Mouse (Mus musculus): ENCODE measurements at regions not wholly inside any gene's neighbourhood (a gene's known extent, or its start where the extent isn't known, plus 50 kb on each side); places are given as distances from the start of the nearest gene placed in this dataset.

DNA sequence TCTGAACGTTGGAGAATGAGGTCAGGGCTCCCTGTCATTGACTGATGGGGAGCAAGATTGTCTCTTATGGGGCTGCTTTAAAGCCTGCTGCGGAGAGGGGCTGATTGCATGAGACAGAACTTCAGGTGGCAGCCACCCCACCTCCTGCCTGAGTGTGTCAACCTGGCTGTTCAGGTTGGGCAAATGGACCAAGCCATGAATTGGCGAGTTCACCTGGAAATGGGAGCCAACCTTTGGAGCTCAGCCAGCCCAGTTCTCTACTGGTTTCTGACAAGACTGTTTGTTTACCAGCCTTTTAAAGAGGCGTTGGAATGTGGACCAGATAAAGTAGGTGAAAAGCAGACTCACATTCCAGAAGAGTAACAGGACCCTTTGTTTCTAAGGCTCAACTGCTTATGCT lies 180.3 kb downstream of the Tmx1 start:
- no peak overlapping the region for H3K4me3 ChIP-seq (replicated peaks)
- DNase-seq, result no peak
- WGBS (ENCODE audit: insufficient replicate concordance), result 32% methylated on average over 4 of the region's 4 CpGs
- H3K36me3 ChIP-seq, result no peaks in the 10 kb centered on the region
- no peak overlapping the region for H3K9ac ChIP-seq
- H3K9me3 ChIP-seq (replicated peaks), result no peaks in the 10 kb centered on the region
- no peak overlapping the region for H3K4me2 ChIP-seq
- ATAC-seq (ENCODE audit: low read depth), result no peak
- no peaks in the 10 kb centered on the region for H3K27me3 ChIP-seq
- no peaks in the 10 kb centered on the region for H3K4me1 ChIP-seq (replicated peaks)
- no peak overlapping the region for H3K27ac ChIP-seq

DNA sequence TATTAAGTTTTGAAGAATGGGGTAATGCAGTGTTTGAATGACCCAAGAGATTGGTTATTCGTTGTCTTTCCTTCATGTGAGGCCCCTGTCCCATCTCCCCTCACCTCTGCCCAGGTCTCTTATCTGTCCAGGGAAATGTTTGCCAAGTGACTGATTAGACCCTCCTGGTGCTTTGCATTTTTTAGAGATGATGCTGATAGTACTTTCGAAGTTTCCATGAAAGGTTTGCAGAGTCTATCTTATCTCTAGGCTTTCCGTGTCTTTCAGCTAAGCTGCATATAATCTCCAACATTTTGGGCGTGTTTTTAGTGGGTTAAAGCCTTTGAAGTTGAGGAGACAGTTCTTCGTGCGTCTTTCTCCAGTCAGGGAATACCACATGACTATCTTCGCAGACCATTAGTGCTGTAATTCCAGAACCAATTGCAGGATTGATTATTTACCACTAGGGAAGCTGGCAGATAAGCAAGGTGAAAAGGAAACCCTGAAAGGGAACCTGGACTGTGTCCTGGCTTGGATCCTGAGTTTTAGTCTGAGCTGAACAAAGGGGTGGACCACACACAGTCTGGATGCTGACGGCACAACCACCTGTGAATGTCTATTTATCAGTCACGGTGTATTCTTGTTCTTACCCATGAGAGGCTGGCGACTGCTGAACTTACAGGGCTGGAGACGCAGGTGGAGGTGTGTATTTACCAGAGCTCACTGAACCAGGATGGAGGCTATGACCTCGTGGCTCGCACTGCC lies 180.9 kb downstream of the Tmx1 start:
- ATAC-seq (ENCODE audit: low read depth) (no peak), DNase-seq (no peak)
- H3K9me3 ChIP-seq (replicated peaks), result no peaks in the 10 kb centered on the region
- no peak overlapping the region for H3K9ac ChIP-seq
- H3K27me3 ChIP-seq, result no peaks in the 10 kb centered on the region
- no peaks in the 10 kb centered on the region for H3K36me3 ChIP-seq
- WGBS (ENCODE audit: insufficient replicate concordance), result 27% methylated on average over 13 of the region's 13 CpGs
- no peaks in the 10 kb centered on the region for H3K4me1 ChIP-seq (replicated peaks)
- no peak overlapping the region for H3K4me3 ChIP-seq (replicated peaks)
- H3K4me2 ChIP-seq, result no peak overlapping the region
- no peak overlapping the region for H3K27ac ChIP-seq

DNA sequence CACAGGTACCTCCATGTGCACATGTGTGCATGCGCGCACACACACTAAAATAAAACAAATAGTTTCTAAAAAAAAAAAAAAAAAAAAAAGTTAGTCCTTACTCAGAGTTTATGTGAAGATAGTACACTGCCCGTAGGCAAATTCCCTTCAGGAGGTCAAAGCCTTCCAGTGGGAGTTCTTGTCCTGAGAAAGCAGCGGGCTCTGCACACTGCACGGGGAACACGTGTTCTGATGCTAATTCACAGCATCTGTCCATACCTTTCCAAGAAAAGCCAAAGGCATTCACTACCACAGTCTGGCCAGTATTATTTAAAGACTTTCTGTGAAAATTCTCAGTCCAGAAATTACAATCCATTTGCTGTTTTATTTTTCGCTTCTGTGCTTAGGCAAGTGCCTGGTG lies 183.1 kb downstream of the Tmx1 start:
- 85% methylated on average over 7 of the region's 7 CpGs for WGBS (ENCODE audit: insufficient replicate concordance)
- H3K36me3 ChIP-seq, result no peaks in the 10 kb centered on the region
- H3K4me2 ChIP-seq, result no peak overlapping the region
- no peak overlapping the region for H3K4me3 ChIP-seq (replicated peaks)
- no peaks in the 10 kb centered on the region for H3K9me3 ChIP-seq (replicated peaks)
- no peaks in the 10 kb centered on the region for H3K4me1 ChIP-seq (replicated peaks)
- no peak for DNase-seq
- ATAC-seq (ENCODE audit: low read depth), result no peak
- no peak overlapping the region for H3K27ac ChIP-seq
- H3K9ac ChIP-seq, result no peak overlapping the region
- no peaks in the 10 kb centered on the region for H3K27me3 ChIP-seq

DNA sequence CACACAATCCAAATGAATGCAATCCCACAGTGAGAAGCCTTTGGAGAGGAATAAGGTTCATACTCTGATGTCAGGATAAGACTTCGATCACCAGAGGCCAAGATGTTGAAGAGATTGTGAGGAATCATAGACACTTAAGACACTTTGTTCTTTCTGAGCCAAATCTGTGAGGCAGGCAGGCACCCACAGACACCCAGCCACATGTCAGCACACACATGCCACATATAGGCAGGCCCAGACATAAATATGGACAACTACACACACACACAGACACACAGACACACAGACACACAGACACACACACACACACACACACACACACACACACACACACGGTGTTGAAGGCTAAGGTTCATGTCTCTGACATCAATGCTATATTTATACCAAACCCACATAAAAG lies 185.1 kb upstream of the Frmd6 start:
- DNase-seq, result no peak
- no peaks in the 10 kb centered on the region for H3K36me3 ChIP-seq
- no peaks in the 10 kb centered on the region for H3K4me1 ChIP-seq (replicated peaks)
- no peak for ATAC-seq (ENCODE audit: low read depth)
- H3K9ac ChIP-seq, result no peak overlapping the region
- H3K9me3 ChIP-seq (replicated peaks), result no peaks in the 10 kb centered on the region
- no peaks in the 10 kb centered on the region for H3K27me3 ChIP-seq
- H3K4me3 ChIP-seq (replicated peaks), result no peak overlapping the region
- H3K27ac ChIP-seq, result no peak overlapping the region
- WGBS (ENCODE audit: insufficient replicate concordance), result 68% methylated on average over 2 of the region's 2 CpGs
- no peak overlapping the region for H3K4me2 ChIP-seq

DNA sequence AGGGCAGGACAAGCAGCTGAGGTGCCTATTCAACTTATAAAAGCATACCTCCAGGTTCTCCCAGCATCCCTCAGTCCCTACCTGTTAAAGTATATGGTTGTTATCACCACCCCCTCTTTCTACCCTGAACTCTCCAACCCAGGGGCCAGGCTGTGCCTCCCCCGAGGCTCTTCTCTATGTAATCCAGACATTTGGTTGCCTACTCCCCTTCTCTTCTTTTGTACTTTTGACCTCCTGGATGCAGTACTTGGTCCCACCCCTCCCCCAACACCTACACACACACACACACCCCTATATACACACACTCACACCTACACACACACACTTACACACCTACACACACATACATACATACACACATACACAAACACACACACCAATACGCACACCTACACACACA lies 180.4 kb upstream of the Frmd6 start:
- H3K27me3 ChIP-seq, result no peaks in the 10 kb centered on the region
- no peak for DNase-seq
- H3K36me3 ChIP-seq, result no peaks in the 10 kb centered on the region
- no peak overlapping the region for H3K27ac ChIP-seq
- no peak overlapping the region for H3K4me2 ChIP-seq
- WGBS (ENCODE audit: insufficient replicate concordance), result 59% methylated on average over 2 of the region's 2 CpGs
- H3K9ac ChIP-seq, result no peak overlapping the region
- no peak for ATAC-seq (ENCODE audit: low read depth)
- H3K9me3 ChIP-seq (replicated peaks), result no peaks in the 10 kb centered on the region
- no peak overlapping the region for H3K4me3 ChIP-seq (replicated peaks)
- H3K4me1 ChIP-seq (replicated peaks), result peaks cover 3% of the 10 kb centered on the region; the same call in 1 of the 2 replicates

DNA sequence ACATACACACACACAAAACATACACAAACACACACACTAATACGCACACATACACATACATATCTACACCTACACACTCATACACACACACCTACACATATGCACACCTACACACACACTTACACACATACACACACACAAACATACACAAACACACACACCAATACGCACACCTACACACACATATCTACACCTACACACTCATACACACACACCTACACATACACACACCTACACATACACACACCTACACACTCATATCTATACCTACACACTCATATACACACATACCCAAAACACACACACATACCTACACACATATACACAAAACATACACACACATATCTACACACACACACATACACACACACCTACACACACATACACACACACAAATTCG lies 179.9 kb upstream of the Frmd6 start:
- DNase-seq (no peak), ATAC-seq (ENCODE audit: low read depth) (no peak)
- Histone ChIP-seq H3K27me3 (no peaks in the 10 kb centered on the region), H3K4me2 (no peak overlapping the region), H3K36me3 (no peaks in the 10 kb centered on the region), H3K4me1 (replicated peaks) (peaks cover 3% of the 10 kb centered on the region; the same call in 1 of the 2 replicates), H3K9ac (no peak overlapping the region), H3K27ac (no peak overlapping the region), H3K9me3 (replicated peaks) (no peaks in the 10 kb centered on the region), H3K4me3 (replicated peaks) (no peak overlapping the region)
- WGBS (ENCODE audit: insufficient replicate concordance), result 50% methylated on average over 3 of the region's 3 CpGs

DNA sequence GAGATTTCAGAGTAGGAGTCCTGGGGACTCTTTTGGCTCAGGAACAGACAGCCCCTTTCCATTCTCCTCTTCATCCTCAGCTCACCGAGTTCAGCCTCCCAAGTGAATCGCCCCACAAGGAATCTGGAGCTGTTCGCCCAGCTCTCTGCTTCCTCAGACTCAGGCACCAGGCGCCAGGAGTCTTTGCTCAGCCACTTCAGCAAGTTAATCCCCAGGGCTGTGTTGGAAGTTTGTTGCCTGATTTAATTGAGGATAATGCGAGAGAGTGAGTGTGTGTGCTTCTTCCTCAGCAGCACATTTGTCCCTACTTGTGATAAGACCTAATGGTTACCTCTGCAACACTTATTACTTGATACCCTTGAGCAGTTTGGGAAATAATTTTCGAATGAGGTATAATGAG lies 177.8 kb upstream of the Frmd6 start:
- no peak overlapping the region for H3K4me3 ChIP-seq (replicated peaks)
- no peaks in the 10 kb centered on the region for H3K36me3 ChIP-seq
- ATAC-seq (ENCODE audit: low read depth), result no peak
- WGBS (ENCODE audit: insufficient replicate concordance), result 38% methylated on average over 6 of the region's 6 CpGs
- no peaks in the 10 kb centered on the region for H3K9me3 ChIP-seq (replicated peaks)
- peaks cover 3% of the 10 kb centered on the region; the same call in 1 of the 2 replicates for H3K4me1 ChIP-seq (replicated peaks)
- DNase-seq, result no peak
- H3K4me2 ChIP-seq, result no peak overlapping the region
- H3K27me3 ChIP-seq, result no peaks in the 10 kb centered on the region
- no peak overlapping the region for H3K27ac ChIP-seq
- H3K9ac ChIP-seq, result no peak overlapping the region

DNA sequence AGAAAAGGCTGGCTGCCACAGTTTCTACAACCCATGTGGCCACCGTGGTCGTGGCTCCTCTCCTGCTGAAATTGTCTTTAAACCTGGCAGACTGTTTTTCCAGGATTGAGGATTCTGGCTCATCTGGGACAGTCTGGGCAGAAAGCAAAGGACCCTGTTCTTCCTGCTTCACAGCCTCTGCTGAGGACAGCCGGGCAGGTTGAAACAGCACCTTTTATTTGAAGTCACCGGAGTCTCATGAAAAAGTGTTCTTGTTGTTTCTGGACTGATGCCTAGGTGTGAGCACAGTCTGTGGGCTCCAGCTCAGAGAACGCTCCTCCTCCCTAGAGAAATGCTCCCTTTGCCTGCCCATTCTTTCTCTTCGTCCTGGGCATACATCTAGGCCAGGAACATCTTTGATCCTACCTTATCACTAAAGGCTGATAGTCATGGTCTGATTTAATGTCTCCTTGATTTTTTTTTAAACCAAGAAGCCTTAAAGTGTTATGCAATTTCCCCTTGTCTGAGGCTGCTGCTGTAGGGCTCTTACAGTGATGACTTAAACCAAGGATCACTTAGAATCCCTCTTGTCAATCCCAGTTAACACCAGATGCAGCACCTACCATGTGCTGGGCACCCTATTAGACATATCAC lies 177.0 kb upstream of the Frmd6 start:
- no peak overlapping the region for H3K4me2 ChIP-seq
- H3K36me3 ChIP-seq, result no peaks in the 10 kb centered on the region
- no peak for ATAC-seq (ENCODE audit: low read depth)
- H3K4me1 ChIP-seq (replicated peaks), result peaks cover 3% of the 10 kb centered on the region; the same call in 1 of the 2 replicates
- no peak overlapping the region for H3K27ac ChIP-seq
- no peak for DNase-seq
- H3K4me3 ChIP-seq (replicated peaks), result no peak overlapping the region
- H3K9me3 ChIP-seq (replicated peaks), result no peaks in the 10 kb centered on the region
- 64% methylated on average over 6 of the region's 6 CpGs for WGBS (ENCODE audit: insufficient replicate concordance)
- no peaks in the 10 kb centered on the region for H3K27me3 ChIP-seq
- no peak overlapping the region for H3K9ac ChIP-seq

DNA sequence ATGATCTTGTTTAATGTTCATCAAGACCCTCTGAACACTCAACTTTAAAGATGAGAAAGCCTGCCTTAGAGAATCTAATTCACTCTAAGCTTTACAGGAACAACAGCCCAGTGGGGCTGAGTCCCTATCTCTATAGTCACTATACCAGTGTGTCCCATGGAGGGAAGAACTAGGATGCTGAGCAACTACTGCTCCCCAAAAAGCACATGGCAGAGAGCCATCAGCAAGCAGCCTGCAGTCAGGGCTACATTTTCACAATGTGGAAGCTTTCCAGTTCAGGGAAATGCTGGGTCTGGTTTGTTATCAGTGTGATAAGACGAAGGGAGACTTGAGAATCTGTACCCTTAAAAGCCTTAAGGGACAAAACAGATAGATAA lies 176.5 kb upstream of the Frmd6 start:
- DNase-seq (no peak), ATAC-seq (ENCODE audit: low read depth) (no peak)
- 20% methylated on average over 1 of the region's 1 CpGs for WGBS (ENCODE audit: insufficient replicate concordance)
- Histone ChIP-seq H3K4me3 (replicated peaks) (no peak overlapping the region), H3K27me3 (no peaks in the 10 kb centered on the region), H3K4me1 (replicated peaks) (peaks cover 3% of the 10 kb centered on the region; the same call in 1 of the 2 replicates), H3K27ac (no peak overlapping the region), H3K9ac (no peak overlapping the region), H3K9me3 (replicated peaks) (no peaks in the 10 kb centered on the region), H3K4me2 (no peak overlapping the region), H3K36me3 (no peaks in the 10 kb centered on the region)

DNA sequence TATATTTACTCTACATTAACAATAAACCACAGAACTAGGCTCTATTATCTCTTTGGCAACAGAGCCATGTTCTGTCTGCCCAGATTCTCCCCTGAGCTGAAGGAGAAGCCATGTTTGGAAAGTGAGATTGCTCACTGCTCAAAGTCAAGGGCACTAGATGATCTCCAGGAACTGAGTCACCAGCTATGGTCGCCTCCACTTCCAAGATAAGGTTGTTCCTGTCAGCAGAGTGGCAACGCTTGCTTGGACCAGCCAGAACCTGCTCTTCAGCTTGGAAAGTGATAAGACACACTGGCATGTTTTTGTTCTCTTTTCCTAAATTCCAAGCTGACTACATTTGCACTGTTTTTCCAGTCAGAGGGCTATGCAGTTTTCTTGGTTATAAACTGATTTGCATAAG lies 175.6 kb upstream of the Frmd6 start:
- H3K27ac ChIP-seq, result no peak overlapping the region
- no peak for DNase-seq
- no peak for ATAC-seq (ENCODE audit: low read depth)

DNA sequence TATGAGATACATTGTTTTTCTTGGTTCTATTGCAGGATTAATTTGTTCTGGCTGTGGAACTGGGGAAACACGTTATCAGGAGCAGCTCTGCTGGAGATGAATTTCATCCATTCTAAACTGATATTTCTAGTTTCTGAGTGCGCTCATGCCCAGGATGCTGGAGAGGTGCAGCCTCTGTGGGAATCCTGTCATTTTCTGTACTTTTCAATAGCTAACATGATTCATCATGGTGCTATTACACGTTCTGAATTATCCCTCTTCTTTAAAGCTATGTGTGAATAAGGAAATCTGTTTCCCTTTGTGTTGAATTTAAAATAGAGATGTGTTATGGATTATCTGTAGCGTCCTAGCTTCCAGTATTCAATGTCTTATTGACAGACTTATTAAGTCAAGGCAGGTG lies 174.8 kb upstream of the Frmd6 start:
- H3K9me3 ChIP-seq (replicated peaks), result no peaks in the 10 kb centered on the region
- ATAC-seq (ENCODE audit: low read depth) (no peak), DNase-seq (no peak)
- H3K27ac ChIP-seq, result no peak overlapping the region
- H3K27me3 ChIP-seq, result no peaks in the 10 kb centered on the region
- no peak overlapping the region for H3K4me2 ChIP-seq
- no peak overlapping the region for H3K4me3 ChIP-seq (replicated peaks)
- 59% methylated on average over 4 of the region's 4 CpGs for WGBS (ENCODE audit: insufficient replicate concordance)
- H3K4me1 ChIP-seq (replicated peaks), result peaks cover 3% of the 10 kb centered on the region; the same call in 1 of the 2 replicates
- no peaks in the 10 kb centered on the region for H3K36me3 ChIP-seq
- H3K9ac ChIP-seq, result no peak overlapping the region

More for the DNA sequence above, 175.6 kb upstream of the Frmd6 start:
- Histone ChIP-seq H3K4me2 (no peak overlapping the region), H3K4me1 (replicated peaks) (peaks cover 3% of the 10 kb centered on the region; the same call in 1 of the 2 replicates), H3K9me3 (replicated peaks) (no peaks in the 10 kb centered on the region), H3K27me3 (no peaks in the 10 kb centered on the region), H3K9ac (no peak overlapping the region), H3K36me3 (no peaks in the 10 kb centered on the region), H3K4me3 (replicated peaks) (no peak overlapping the region)
- 10% methylated on average over 2 of the region's 2 CpGs for WGBS (ENCODE audit: insufficient replicate concordance)

DNA sequence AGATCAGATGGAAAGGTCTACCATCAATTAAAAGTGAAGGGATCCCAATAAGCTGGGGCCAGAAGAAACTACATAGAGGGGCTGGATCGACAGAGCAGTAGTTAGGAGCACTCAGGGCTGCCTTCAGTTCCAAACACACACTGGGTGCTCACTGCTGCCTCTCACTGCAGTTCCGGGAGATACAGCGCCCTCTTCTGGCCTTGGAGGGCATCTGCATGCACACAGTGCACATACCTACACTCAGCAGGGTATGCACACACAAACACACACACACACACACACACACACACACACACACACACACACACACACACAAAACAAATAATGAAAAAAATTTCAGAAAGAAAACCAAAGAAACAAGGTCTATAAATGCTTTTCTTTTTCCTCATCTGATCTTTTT lies 172.6 kb upstream of the Frmd6 start:
- H3K9me3 ChIP-seq (replicated peaks), result no peaks in the 10 kb centered on the region
- no peak overlapping the region for H3K4me2 ChIP-seq
- H3K27me3 ChIP-seq, result no peaks in the 10 kb centered on the region
- DNase-seq (no peak), ATAC-seq (ENCODE audit: low read depth) (no peak)
- H3K36me3 ChIP-seq, result no peaks in the 10 kb centered on the region
- 61% methylated on average over 3 of the region's 3 CpGs for WGBS (ENCODE audit: insufficient replicate concordance)
- no peak overlapping the region for H3K9ac ChIP-seq
- peaks cover 3% of the 10 kb centered on the region; the same call in 1 of the 2 replicates for H3K4me1 ChIP-seq (replicated peaks)
- H3K4me3 ChIP-seq (replicated peaks), result no peak overlapping the region
- H3K27ac ChIP-seq, result no peak overlapping the region

All from liver, embryonic 13.5 days (tissue).